27 mouse cellular contexts compared by ENCODE assay signal in the genomic region with DNA sequence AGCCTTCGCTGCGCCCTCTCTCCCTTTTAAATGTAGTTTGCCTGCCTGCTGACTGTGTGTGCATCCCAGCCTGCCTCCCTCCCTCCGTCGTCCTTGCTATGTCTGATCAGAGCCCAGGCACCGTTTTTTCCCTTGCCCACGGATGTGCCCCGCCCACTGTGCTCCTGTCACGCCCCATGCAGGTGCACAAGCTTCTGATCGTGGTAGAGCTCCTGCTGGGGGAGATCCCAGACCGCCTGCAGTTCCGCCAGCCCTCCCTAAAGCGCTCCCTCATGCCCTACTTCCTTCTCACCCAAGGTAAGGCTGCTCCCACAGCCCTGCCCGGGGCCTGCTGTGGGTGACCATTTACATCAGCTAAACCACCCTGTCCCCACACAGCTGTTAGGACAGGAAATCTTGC. TPM values are rescaled to one million over a fixed set of nuclear protein-coding genes. Genes with fewer than 3 reads are reported as not detected.
DNase-seq lines count a peak whose midpoint lies in the region; TF ChIP-seq lines count a peak whose summit lies in the region.
"Had no signal": no experiment of that assay in that cellular context is flagged by ENCODE, and none has a peak within 500 bp of the region (broad histone marks: within the 10 kb centered on the region; RNA-seq: fewer than 3 reads in every experiment).

No protein-coding gene starts in this region.

- dilution Hi-C loops in CH12.LX (cut with MboI; ENCODE audit: extremely low pct_ligation_motif_present, extremely low pct_unique_long_range_greater_than_20kb, low sequenced_read_pairs) = no loop called here

- H3K9me3 ChIP-seq in CH12.LX (replicated peaks; ENCODE audit: low read length) = no peaks in the 10 kb centered on the region
- H3K9me3 ChIP-seq: forebrain, embryonic 10.5 days; heart, embryonic 10.5 days; hindbrain, embryonic 15.5 days had no signal

- no peak overlapping the region for H3K4me2 ChIP-seq in CH12.LX (ENCODE audit: insufficient read depth, low read depth, poor library complexity, severe bottlenecking)
- H3K4me2 ChIP-seq: hindbrain, embryonic 15.5 days; lung, embryonic 14.5 days had no signal

- no peak for TF ChIP-seq RAD21 in CH12.LX (IDR thresholded peaks at IDR 0.05; ENCODE audit: low read depth, low read length)

- TF ChIP-seq CTCF in CH12.LX (conservative IDR thresholded peaks at IDR 0.05 in 1 of 2, IDR thresholded peaks at IDR 0.05 in 1 of 2; ENCODE audit: low read depth in 2 of 2, low read length in 2 of 2) = no peak
- TF ChIP-seq CTCF in layer of hippocampus, adult 2 months (conservative IDR thresholded peaks at IDR 0.05) = no peak

- H3K4me3 ChIP-seq in CH12.LX (replicated peaks in 1 of 3; ENCODE audit: low read depth in 2 of 3, low read length in 2 of 3, poor library complexity in 1 of 3) = no peak overlapping the region
- no peak overlapping the region for H3K4me3 ChIP-seq in layer of hippocampus, adult 2 months
- H3K4me3 ChIP-seq: forebrain, embryonic 10.5 days; gastrocnemius, adult 2 months; heart, embryonic 10.5 days; hindbrain, embryonic 15.5 days had no signal

- H3K9ac ChIP-seq in CH12.LX (ENCODE audit: insufficient read depth, low read depth) = no peak overlapping the region
- H3K9ac ChIP-seq: hindbrain, embryonic 15.5 days; lung, embryonic 14.5 days had no signal

- no peak for TF ChIP-seq EP300 in CH12.LX (IDR thresholded peaks at IDR 0.05; ENCODE audit: low read length)

- no peak overlapping the region for H3K27ac ChIP-seq in CH12.LX (ENCODE audit: insufficient read depth, low read depth)
- no peak overlapping the region for H3K27ac ChIP-seq in layer of hippocampus, adult 2 months
- H3K27ac ChIP-seq: forebrain, embryonic 10.5 days; heart, embryonic 10.5 days; hindbrain, embryonic 15.5 days had no signal

- H3K4me1 ChIP-seq in CH12.LX (ENCODE audit: control insufficient read depth in 1 of 2, insufficient read depth in 2 of 2) = peaks cover 0 to 22% of the 10 kb centered on the region in 2 experiments; a peak in 2 of 4 replicates
- H3K4me1 ChIP-seq: forebrain, embryonic 10.5 days; hindbrain, embryonic 15.5 days had no signal

- H3K27me3 ChIP-seq in CH12.LX (replicated peaks) = no peaks in the 10 kb centered on the region
- H3K27me3 ChIP-seq: hindbrain, embryonic 15.5 days had no signal

- H3K36me3 ChIP-seq in CH12.LX (replicated peaks in 1 of 2; ENCODE audit: control insufficient read depth in 1 of 2, insufficient read depth in 1 of 2, low read length in 1 of 2) = peaks cover 75 to 89% of the 10 kb centered on the region in 2 experiments

- DNase-seq in gastrocnemius, postnatal 14 days = peak; percentile 3
- DNase-seq in gastrocnemius, postnatal 10 days = no peak
- DNase-seq in CH12.LX (ENCODE audit: extremely low read depth) = peak; percentile 48
- DNase-seq in brain, adult 2 months (ENCODE audit: low read depth, low spot score) = peak; percentile 27
- DNase-seq in thymus, adult 18-20 months = peak; percentile 81
- no peak for DNase-seq in urinary bladder, postnatal 4 days (ENCODE audit: low spot score in 2 of 2)
- DNase-seq in urinary bladder, postnatal 10 days (ENCODE audit: low spot score) = no peak
- DNase-seq in layer of hippocampus, adult 2 months (ENCODE audit: low spot score in 2 of 2) = no peak
- DNase-seq: adrenal gland, adult 8-10 months; cerebellum, adult 2 months; gastrocnemius, adult 2 months; heart, postnatal 14 days; kidney, adult 8-10 months; left cerebral cortex, postnatal 4 days; lung, embryonic 14.5 days; right cerebral cortex, adult 18-20 months had no signal

- in situ Hi-C loops in CH12.LX (cut with MboI; ENCODE audit: low pct_ligation_motif_present, low pct_unique_long_range_greater_than_20kb, low sequenced_read_pairs) = loop anchor here (10.0 kb wide), 1 partner anchor 222 kb away; no protein-coding TSS in a partner anchor

- no peak; the same call in 1 of the 2 replicates for TF ChIP-seq POLR2A in CH12.LX (IDR thresholded peaks at IDR 0.05; ENCODE audit: low read depth, low read length)

- H3K79me2 ChIP-seq in CH12.LX (replicated peaks; ENCODE audit: control insufficient read depth, extremely low read depth, insufficient read depth, poor library complexity, severe bottlenecking) = no peaks in the 10 kb centered on the region

- intact Hi-C loops in gastrocnemius, postnatal 14 days (cut with DNase I; ENCODE audit: low total_unique reads) = no loop called here

TF ChIP-seq in CH12.LX, 34 proteins besides CTCF, POLR2A, EP300 and RAD21:
- no peak for TF ChIP-seq MAFK (IDR thresholded peaks at IDR 0.05; ENCODE audit: insufficient replicate concordance, low read length)
- TF ChIP-seq USF2 (conservative IDR thresholded peaks at IDR 0.05; ENCODE audit: low read depth, low read length) = no peak
- no peak for TF ChIP-seq ETS1 (conservative IDR thresholded peaks at IDR 0.05; ENCODE audit: low read depth, low read length)
- TF ChIP-seq BHLHE40 (IDR thresholded peaks at IDR 0.05; ENCODE audit: low read depth, low read length) = 0 out of 2 replicates have a peak, but pooled peaks have one; percentile 14
- no peak for TF ChIP-seq MEF2A (IDR thresholded peaks at IDR 0.05; ENCODE audit: borderline replicate concordance, low read depth, low read length)

RNA-seq across cellular contexts. Expression of a gene that starts 7.9 kb away (rescaled TPM):
- total RNA-seq in gastrocnemius, postnatal 14 days (2021) = not detected
- not detected for total RNA-seq in gastrocnemius, postnatal 10 days (2021)
- total RNA-seq in CH12.LX (2012; rRNA removed) (not detected in 2 replicates), CH12.LX (2014; rRNA removed) (not detected in 2 replicates)
- 0.21 and 0.29 TPM in 2 replicates for polyA plus RNA-seq in CH12.LX (2012; ENCODE audit: insufficient read length, low read depth)
- not detected for total RNA-seq in layer of hippocampus, adult 2 months (2021)
- total RNA-seq: adrenal gland, adult 8-10 months; gastrocnemius, adult 2 months; heart, postnatal 14 days; left cerebral cortex, adult 18-20 months; left cerebral cortex, postnatal 4 days; liver, adult 2 months; MEL had no signal
- polyA plus RNA-seq: cerebellum, adult 2 months; embryonic facial prominence, embryonic 14.5 days; forebrain, embryonic 10.5 days; heart, embryonic 10.5 days; hindbrain, embryonic 15.5 days; lung, embryonic 14.5 days; midbrain, embryonic 16.5 days; small intestine, adult 2 months; stomach, embryonic 16.5 days had no signal

RNA-seq across cellular contexts. Expression of a gene that starts 10.8 kb away (rescaled TPM):
- 10 to 100 TPM; 89.2 to 91.4 TPM for total RNA-seq in gastrocnemius, postnatal 14 days (2021)
- total RNA-seq in gastrocnemius, postnatal 10 days (2021) = 100 to 1,000 TPM; 112 to 113 TPM
- 291 and 337 TPM in 2 replicates for total RNA-seq in CH12.LX (2012; rRNA removed)
- 163 and 166 TPM in 2 replicates for total RNA-seq in CH12.LX (2014; rRNA removed)
- polyA plus RNA-seq in CH12.LX (2012; ENCODE audit: insufficient read length, low read depth) = 345 and 354 TPM in 2 replicates
- 100 to 1,000 TPM; 123 to 125 TPM for total RNA-seq in layer of hippocampus, adult 2 months (2021)

RNA-seq across cellular contexts. Expression of a gene that starts 29.1 kb away (rescaled TPM):
- total RNA-seq in gastrocnemius, postnatal 14 days (2021) = under 1 TPM in 1 of 2 experiments, not detected in 1; 0.11 TPM
- not detected for total RNA-seq in gastrocnemius, postnatal 10 days (2021)
- total RNA-seq in CH12.LX (2012; rRNA removed) = not detected in 2 replicates
- total RNA-seq in CH12.LX (2014; rRNA removed) = not detected in 2 replicates
- polyA plus RNA-seq in CH12.LX (2012; ENCODE audit: insufficient read length, low read depth) = 0.08 and 0.10 TPM in 2 replicates
- not detected for total RNA-seq in layer of hippocampus, adult 2 months (2021)
- total RNA-seq: adrenal gland, adult 8-10 months; heart, postnatal 14 days; left cerebral cortex, postnatal 4 days; liver, adult 2 months had no signal
- polyA plus RNA-seq: forebrain, embryonic 10.5 days; heart, embryonic 10.5 days; hindbrain, embryonic 15.5 days; liver, adult 2 months; lung, embryonic 14.5 days; midbrain, embryonic 16.5 days had no signal

RNA-seq across cellular contexts. Expression of a gene that starts 36.0 kb away (rescaled TPM):
- 10 to 100 TPM; 40.3 to 42.0 TPM for total RNA-seq in gastrocnemius, postnatal 14 days (2021)
- total RNA-seq in gastrocnemius, postnatal 10 days (2021) = 10 to 100 TPM; 47.8 to 52.5 TPM
- total RNA-seq in CH12.LX (2012; rRNA removed) (47.7 and 48.6 TPM in 2 replicates), CH12.LX (2014; rRNA removed) (26.5 and 30.9 TPM in 2 replicates)
- 64.2 and 78.8 TPM in 2 replicates for polyA plus RNA-seq in CH12.LX (2012; ENCODE audit: insufficient read length, low read depth)
- 100 to 1,000 TPM; 146 to 148 TPM for total RNA-seq in layer of hippocampus, adult 2 months (2021)

RNA-seq across cellular contexts. Expression of a gene that starts 46.6 kb away (rescaled TPM):
- total RNA-seq in gastrocnemius, postnatal 14 days (2021) = not detected
- not detected for total RNA-seq in gastrocnemius, postnatal 10 days (2021)
- total RNA-seq in CH12.LX (2012; rRNA removed) = not detected in 2 replicates
- total RNA-seq in CH12.LX (2014; rRNA removed) = not detected in 2 replicates
- polyA plus RNA-seq in CH12.LX (2012; ENCODE audit: insufficient read length, low read depth) = not detected in 2 replicates
- not detected for total RNA-seq in layer of hippocampus, adult 2 months (2021)
- total RNA-seq: left cerebral cortex, adult 18-20 months; left cerebral cortex, postnatal 4 days; liver, adult 2 months; MEL had no signal
- polyA plus RNA-seq: cerebellum, adult 2 months; cortical plate, adult 2 months; embryonic facial prominence, embryonic 14.5 days; forebrain, embryonic 10.5 days; heart, embryonic 10.5 days; hindbrain, embryonic 15.5 days; liver, adult 2 months; lung, embryonic 14.5 days; midbrain, embryonic 16.5 days had no signal

Comparison
In these comparisons a context has a peak if more than half of its experiments do, and no peak if none do; other contexts are left out.
1. DNase-seq: peak in gastrocnemius, postnatal 14 days (single experiment), CH12.LX (single experiment), brain, adult 2 months (single experiment) and thymus, adult 18-20 months (2 of 2); none in gastrocnemius, postnatal 10 days (single experiment), urinary bladder, postnatal 4 days (0 of 2), urinary bladder, postnatal 10 days (single experiment) and layer of hippocampus, adult 2 months (0 of 2).